Mouse (Mus musculus) urinary bladder, postnatal 4 days (tissue): ENCODE measurements around the gene Mcpt9.
"Not testable (repeated sequence)": the region's sequence is repeated elsewhere in the genome, so short reads cannot be mapped to it uniquely, and the experiment has no call there.

ENCODE experiments used
- DNase-seq, 2 experiments: peaks; one replicate each; pipeline ENCODE4 v3.0.0; 2021 to 2022; ENCODE audit warnings: low spot score in 2 of 2

The Mcpt9 gene

GRCm38 (mm10) chr14:56030395-56030794 lies at the start of gene Mcpt9:
Gene Mcpt9 (minus strand): TSS chr14:56030495.
- not testable (repeated sequence) for DNase-seq

DNA sequence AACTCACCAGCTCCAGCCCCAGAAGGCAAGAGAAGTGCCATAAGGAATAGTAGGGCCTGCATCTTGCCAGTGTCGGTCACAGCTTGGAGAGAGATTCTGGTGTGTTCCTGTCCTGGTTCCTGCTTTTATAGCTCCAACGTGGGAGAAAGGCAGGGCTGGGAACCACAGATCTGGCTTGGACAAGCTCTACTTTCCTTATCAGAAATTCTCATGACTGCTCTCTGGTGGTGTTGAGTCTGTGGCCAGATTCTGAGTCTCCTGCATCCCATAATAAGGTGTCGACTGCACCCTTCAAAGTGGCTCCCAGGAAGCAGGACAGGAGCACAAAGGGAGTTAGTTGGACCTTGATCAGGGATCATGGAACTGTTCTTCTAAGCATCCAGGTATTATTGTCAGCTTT lies 31.9 kb upstream of the Mcpt9 start, which contains the start of gene Mcpt4:
TSS of gene Mcpt4 (minus strand) at position 101 of the 400 bp plus-strand sequence.
- DNase-seq: not testable (repeated sequence)

DNA sequence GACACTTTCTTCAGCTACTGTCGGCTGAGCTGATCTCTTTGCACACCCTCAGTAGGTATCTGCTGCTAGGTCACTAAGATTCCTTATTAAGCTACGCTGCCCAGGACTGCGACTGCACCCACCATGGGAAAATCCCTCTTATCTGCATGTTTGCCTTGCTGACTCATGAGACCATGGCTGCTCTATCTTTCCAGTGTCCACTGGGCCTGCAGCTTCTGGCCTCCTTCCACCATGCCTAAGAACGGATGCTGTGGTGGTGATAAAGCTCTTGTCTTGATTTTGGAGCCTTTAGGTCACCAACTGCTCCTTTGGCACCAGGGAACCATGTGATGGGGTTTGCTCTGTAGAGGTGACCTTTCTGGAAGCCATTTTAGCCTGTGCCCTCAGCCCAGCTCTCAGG lies 27.4 kb upstream of the Mcpt9 start:
- DNase-seq: no peak

GRCm38 (mm10) chr14:56055408-56055807 lies 25.1 kb upstream of the Mcpt9 start:
- no peak for DNase-seq

GRCm38 (mm10) chr14:56041792-56042191 lies 11.5 kb upstream of the Mcpt9 start, which contains the start of gene Mcpt2:
Gene Mcpt2 (plus strand): TSS chr14:56042041.
- DNase-seq: not testable (repeated sequence)

GRCm38 (mm10) chr14:56034433-56034832 lies 4.1 kb upstream of the Mcpt9 start:
- no peak for DNase-seq

- DNase-seq: not testable (repeated sequence)
These were observed 9.0 kb downstream of the Mcpt9 start for GRCm38 (mm10) chr14:56021305-56021704.

GRCm38 (mm10) chr14:56019446-56019845 lies 10.8 kb downstream of the Mcpt9 start:
- no peak for DNase-seq

DNA sequence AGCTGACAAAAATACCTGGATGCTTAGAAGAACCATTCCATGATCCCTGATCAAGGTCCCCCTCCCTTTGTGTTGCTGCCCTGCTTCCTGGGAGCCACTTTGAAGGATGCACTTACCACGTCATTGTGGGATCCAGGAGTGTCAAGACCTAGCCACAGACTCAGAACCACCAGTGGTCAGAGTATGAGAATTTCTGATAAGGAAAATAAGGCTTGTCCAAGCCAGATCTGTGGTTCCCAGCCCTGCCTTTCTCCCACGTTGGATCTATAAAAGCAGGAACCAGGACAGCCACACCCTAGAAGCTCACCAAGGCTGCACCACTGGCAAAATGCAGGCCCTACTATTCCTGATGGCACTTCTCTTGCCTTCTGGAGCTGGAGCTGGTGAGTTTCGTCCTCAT lies 12.6 kb downstream of the Mcpt9 start, which contains the start of gene Mcpt1:
TSS of gene Mcpt1 (plus strand) at position 301 of the 400 bp plus-strand sequence.
- DNase-seq: not testable (repeated sequence)

GRCm38 (mm10) chr14:56013924-56014323 lies 16.4 kb downstream of the Mcpt9 start:
- no peak for DNase-seq

- DNase-seq: no peak
These were observed 17.1 kb downstream of the Mcpt9 start for GRCm38 (mm10) chr14:56013147-56013546.

GRCm38 (mm10) chr14:55987464-55987863 lies 42.8 kb downstream of the Mcpt9 start:
- not testable (repeated sequence) for DNase-seq
